Mouse (Mus musculus) embryonic stem cell, embryonic (primary cell): ENCODE data around the gene Fshr.

Experiments used
- CTCF ChIA-PET, 4 experiments: fragments of 300-600 bp in 2 of 4; fragments of 350-600 bp in 2 of 4; sonication (Branson Sonifier 250); formaldehyde crosslinking; loops; one replicate each; lab custom pipeline; 2022; ENCODE audit warnings: inconsistent platforms in 2 of 4; lab: Charles Lee
- POLR2A ChIA-PET, 4 experiments: fragments of 300-600 bp in 2 of 4; fragments of 350-600 bp in 2 of 4; sonication (Branson Sonifier 250); formaldehyde crosslinking; loops; one replicate each; lab custom pipeline; 2022; ENCODE audit warnings: antibody characterized with exemption in 4 of 4, inconsistent platforms in 1 of 4; lab: Charles Lee

Fshr gene

GRCm38 (mm10) chr17:89046016-89046415 is 154.5 kb downstream of the Fshr start:
- POLR2A ChIA-PET: no interaction called here
- CTCF ChIA-PET: no interaction called here

GRCm38 (mm10) chr17:89036723-89037122 is 163.8 kb downstream of the Fshr start:
- POLR2A ChIA-PET: no interaction called here
- CTCF ChIA-PET: no interaction called here

GRCm38 (mm10) chr17:89036049-89036448 is 164.4 kb downstream of the Fshr start:
- POLR2A ChIA-PET: no interaction called here
- CTCF ChIA-PET: no interaction called here

DNA sequence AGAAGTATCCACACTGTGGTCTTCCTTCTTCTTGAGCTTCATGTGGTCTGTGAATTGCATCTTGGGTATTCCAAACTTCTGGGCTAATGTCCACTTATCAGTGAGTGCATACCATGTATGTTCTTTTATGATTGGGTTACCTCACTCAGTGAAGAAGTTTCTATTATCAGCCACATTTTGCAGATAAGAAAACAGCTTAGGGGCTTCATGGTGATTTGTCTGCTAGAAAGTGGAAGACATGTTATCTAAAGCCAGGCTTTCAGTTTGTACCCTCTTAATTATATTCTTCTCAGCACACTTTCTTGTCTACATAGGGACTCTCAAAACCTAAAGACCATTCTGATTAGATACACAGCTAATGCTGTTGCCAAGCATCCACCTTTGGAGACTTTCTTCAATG is 165.8 kb downstream of the Fshr start:
- POLR2A ChIA-PET: no interaction called here

GRCm38 (mm10) chr17:89032981-89033380 is 167.5 kb downstream of the Fshr start:
- ChIA-PET CTCF (no interaction called here), POLR2A (no interaction called here)

More for the DNA sequence above, 165.8 kb downstream of the Fshr start:
- CTCF ChIA-PET: no interaction called here

GRCm38 (mm10) chr17:89019518-89019917 is 181.0 kb downstream of the Fshr start:
- CTCF ChIA-PET: interaction anchor here in 1 of 4 experiments (0.5 kb wide), 1 partner anchor 497 kb away, joined by 5 read pairs; no protein-coding TSS in a partner anchor
- POLR2A ChIA-PET: interaction anchor here in 1 of 4 experiments (0.9 to 1.1 kb wide), 2 partner anchors 10 to 172 kb away, joined by 3 read pairs; no protein-coding TSS in a partner anchor

GRCm38 (mm10) chr17:89017002-89017401 is 183.5 kb downstream of the Fshr start:
- ChIA-PET CTCF (no interaction called here), POLR2A (no interaction called here)

GRCm38 (mm10) chr17:89013691-89014090 is 186.8 kb downstream of the Fshr start:
- ChIA-PET CTCF (no interaction called here), POLR2A (interaction anchor here in 1 of 4 experiments (0.7 kb wide), 1 partner anchor 1467 kb away, joined by 4 read pairs; no protein-coding TSS in a partner anchor)

DNA sequence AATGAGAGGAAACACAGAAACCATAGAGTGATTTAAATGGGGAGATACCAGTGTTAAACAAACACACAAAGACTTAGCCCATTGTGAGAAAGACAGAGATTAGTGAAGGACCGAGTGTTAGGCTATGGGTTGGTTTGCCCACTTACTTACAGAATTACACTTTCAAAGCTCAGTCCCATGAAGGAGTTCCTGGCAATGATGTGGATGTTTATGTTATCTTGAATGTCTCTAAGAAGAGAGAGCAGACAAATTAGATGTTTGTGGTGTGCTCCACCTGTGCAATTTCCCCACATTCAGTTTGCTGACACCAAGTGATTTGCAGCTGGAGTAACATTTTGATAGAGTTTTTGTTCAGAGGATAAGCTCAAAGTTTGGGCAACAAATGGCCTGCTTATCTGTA is 191.4 kb downstream of the Fshr start:
- CTCF ChIA-PET: no interaction called here
- POLR2A ChIA-PET: interaction anchor here in 1 of 4 experiments (0.9 kb wide), 1 partner anchor 10 kb away, joined by 3 read pairs; no protein-coding TSS in a partner anchor

- CTCF ChIA-PET: no interaction called here
These were observed 191.8 kb downstream of the Fshr start for GRCm38 (mm10) chr17:89008680-89009079.

DNA sequence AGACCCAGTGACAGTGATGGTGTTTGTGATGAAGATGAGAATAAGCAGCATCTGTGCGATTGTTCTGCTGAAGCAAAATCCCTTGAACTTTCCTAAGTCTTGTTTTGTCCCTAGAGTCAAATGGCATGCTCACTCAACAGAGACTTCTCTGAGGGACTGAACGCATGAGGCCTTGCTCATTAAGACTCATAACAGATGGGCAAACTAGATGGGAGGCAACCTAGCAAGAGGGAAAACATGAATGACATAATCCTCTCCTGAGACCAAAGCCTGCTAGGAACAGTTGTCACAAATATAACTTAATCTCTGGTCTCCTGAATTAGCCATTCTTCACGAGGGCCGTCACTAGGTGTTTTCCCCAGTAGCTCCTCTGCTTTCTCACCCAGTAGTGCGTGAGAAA is 194.5 kb downstream of the Fshr start:
- ChIA-PET POLR2A (no interaction called here), CTCF (no interaction called here)

More at GRCm38 (mm10) chr17:89008680-89009079, 191.8 kb downstream of the Fshr start:
- POLR2A ChIA-PET: interaction anchor here in 1 of 4 experiments (0.9 kb wide), 1 partner anchor 10 kb away, joined by 3 read pairs; no protein-coding TSS in a partner anchor

DNA sequence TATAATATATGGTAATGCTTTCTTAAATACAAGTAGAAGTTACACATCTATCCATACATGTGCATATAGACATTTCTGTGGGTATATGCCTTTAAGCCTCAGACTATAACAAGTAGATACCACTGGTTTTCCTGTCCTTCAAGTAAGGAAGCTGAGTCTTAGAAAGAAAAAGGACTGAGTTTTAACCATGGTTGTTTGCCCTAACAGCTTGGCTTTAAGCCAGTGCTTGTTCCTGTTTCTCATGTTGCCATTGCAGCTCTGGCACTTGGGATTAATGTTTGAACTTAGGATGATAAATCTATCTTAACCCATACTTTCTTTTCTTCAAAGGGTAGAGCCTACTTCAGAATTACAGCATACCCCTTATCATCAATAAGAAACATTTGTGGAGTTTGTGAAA is 200.6 kb downstream of the Fshr start:
- CTCF ChIA-PET: no interaction called here
- POLR2A ChIA-PET: interaction anchor here in 1 of 4 experiments (0.6 kb wide), 1 partner anchor 77 kb away, joined by 4 read pairs; no protein-coding TSS in a partner anchor

DNA sequence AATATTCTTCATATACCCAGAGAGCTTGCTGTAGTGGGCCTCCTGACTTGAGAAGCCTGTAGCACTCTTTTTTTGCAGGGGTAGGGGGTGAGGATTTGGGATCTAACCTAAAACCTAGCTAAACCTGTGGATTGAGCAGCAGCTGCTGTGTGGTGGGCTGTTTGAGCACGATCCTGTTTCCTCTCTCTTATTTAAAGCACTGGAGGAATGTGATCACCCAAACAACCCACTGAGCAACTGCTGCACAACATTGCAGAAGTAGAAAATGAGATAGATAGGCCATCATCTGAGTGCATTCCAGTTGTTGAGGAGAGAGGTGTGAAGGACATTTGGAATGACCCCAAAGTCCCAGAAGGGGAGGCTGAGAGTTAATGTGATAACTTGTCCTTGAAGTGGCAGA is 202.2 kb downstream of the Fshr start:
- CTCF ChIA-PET: no interaction called here
- POLR2A ChIA-PET: no interaction called here

GRCm38 (mm10) chr17:88991238-88991637 is 209.2 kb downstream of the Fshr start:
- ChIA-PET POLR2A (no interaction called here), CTCF (no interaction called here)

GRCm38 (mm10) chr17:88980708-88981355 is 219.6 kb downstream of the Fshr start:
- ChIA-PET POLR2A (interaction anchor here in 1 of 4 experiments (0.7 kb wide), 1 partner anchor 14 kb away, joined by 3 read pairs; no protein-coding TSS in a partner anchor), CTCF (no interaction called here)

- POLR2A ChIA-PET: no interaction called here
- CTCF ChIA-PET: no interaction called here
These were observed 225.9 kb downstream of the Fshr start for GRCm38 (mm10) chr17:88974538-88974937.

DNA sequence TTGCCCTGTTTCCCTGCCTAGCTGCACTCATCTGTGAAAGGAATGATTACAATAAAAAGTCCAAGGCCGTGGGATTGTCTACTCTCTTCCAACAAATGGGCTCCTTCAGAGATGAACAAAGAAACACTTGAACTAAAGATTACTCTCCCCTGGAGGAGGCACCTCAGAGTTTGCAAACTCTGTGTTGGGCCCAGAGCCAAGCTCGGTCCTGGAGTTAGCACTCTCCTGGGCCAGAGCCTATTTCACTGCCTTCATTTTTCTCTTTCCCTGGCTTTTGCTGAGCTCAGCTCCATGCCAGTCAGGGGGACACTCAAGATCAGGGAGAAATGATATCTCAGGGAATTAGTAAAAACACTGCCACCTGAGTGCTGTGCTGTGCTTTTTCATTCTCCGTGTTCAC is 234.4 kb downstream of the Fshr start:
- CTCF ChIA-PET: no interaction called here
- POLR2A ChIA-PET: interaction anchor here in 1 of 4 experiments (0.7 kb wide), 1 partner anchor 15 kb away, joined by 3 read pairs; no protein-coding TSS in a partner anchor

GRCm38 (mm10) chr17:88954011-88954410 is 246.5 kb downstream of the Fshr start:
- CTCF ChIA-PET: no interaction called here
- POLR2A ChIA-PET: no interaction called here

DNA sequence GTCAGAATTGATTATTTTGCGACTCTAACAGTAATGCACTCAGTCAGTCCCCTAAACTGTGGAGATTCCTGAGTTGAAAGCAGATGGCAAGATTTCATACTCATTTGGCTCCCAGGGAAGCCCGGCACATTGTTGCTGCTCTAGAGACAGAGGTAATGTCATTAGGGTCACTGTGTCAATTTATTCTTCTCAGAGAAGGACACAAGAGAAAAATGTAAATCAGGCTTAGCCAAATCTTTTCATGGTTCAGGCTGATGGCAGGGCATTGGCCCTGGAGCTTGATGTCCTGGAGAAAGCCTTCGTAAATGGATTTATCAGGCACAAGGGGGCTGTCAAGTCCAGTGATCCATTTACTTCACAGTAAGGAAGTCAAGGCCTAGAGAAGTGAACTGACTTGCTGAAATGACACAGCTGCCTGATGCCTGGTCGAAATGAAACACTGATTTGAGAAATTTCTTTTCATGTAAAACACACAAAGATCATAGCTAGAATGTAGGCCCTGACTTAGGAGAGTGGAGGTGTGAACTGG is 262.3 kb downstream of the Fshr start:
- POLR2A ChIA-PET: no interaction called here

DNA sequence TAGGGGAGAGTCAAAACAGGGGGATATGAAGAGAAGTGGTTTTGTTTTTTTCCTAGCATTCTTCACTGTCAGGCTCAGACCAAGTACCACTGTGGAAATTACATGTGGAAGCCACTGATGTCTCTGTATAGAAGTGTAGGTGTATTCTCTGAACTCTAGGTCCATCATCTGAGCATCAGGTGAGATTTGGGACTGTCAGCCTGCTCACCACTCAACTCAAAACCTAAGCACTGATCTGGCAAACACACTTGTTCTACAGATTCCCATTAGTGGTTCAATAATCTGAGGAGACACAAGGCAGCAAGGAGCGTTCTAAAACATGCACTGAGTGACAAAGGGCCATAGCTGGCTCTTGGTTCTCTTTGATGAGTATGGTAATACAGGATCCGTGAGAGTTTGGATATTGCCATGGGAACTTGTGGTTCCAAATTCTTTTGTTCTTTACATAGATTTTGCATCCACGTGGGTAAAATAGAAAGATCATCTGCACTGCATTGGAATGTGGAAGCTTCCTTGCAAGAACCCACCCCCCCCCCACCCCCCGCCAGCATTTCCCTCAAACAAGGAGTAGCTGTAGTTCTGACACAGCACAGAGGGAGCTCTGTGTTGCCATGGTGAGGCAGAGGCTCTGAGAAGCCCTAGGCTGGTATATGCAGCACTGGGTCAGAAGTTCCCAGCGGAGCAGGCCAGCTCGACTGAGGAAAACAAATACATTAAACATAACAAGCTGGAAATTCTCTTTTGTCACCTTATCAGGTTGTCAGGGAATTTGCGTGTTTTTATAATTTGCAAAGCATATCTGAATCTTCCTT is 262.9 kb downstream of the Fshr start:
- ChIA-PET CTCF (no interaction called here), POLR2A (interaction anchor here in 1 of 4 experiments (0.6 kb wide), 1 partner anchor 964 kb away, joined by 4 read pairs; no protein-coding TSS in a partner anchor)

More for the DNA sequence above, 262.3 kb downstream of the Fshr start:
- CTCF ChIA-PET: no interaction called here
